Mouse (Mus musculus) NIH3T3 (cell line): ENCODE measurements around the gene Mcm3ap.

Source experiments
- DNase-seq: peaks from one replicate; pipeline ENCODE4 v3.0.0-alpha.2; 2012; ENCODE audit warnings: low read depth

Gene Mcm3ap

DNA sequence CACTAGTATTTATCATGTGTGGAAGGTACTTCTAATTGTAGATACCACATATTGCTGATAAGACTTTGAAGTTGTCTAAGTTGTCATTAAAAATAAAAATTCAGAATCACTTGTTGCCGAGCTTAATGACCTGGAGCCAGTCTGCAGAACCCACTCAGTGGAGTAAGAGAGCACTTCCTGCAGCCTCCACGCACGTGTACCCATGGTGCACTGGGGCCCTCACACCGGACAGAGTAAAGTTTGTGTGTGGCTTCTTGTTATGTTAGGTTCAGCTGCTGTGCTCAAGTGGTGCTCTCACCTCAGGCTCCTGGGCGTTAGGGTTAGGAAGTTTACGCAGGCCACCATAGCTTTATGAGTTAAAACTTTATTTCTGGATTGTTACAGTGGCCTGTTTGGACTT is 26.8 kb downstream of the Mcm3ap start:
- no peak for DNase-seq

DNA sequence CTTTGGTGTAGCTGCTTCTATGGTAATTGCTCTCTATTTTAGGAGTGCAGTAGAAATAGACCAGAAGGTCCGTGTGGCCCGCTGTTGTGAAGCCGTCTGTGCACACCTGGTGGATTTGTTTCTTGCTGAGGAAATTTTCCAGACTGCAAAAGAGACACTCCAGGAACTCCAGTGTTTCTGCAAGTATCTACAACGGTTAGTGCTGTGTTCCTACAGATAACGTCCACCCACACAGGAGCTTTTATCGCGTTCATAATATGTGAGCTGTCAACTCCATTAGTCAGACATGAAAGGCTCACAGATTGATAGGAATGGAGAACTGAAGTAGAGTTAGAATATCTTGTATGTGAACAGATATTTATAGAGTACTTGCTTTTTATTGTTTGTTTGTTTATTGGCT is 27.6 kb downstream of the Mcm3ap start:
- DNase-seq = no peak

DNA sequence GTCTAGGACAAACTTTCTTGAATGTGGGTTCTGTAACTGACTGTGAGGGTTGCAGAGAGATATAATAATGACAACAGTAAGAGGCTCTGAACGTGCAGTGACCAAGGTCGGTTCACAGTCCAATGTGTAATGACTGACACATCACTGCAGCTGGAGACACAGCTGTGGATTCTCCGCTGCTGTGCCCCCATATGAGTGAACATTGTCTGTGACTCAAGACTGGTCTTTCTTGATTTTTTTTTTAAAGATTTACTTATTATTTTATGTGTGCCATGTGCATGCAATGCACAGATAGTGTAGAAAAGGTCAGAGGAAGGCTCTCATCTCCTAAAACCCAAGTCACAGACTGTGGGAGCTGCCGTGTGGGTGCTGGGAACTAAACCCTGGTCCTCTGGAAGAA is 28.8 kb downstream of the Mcm3ap start:
- DNase-seq = no peak

DNA sequence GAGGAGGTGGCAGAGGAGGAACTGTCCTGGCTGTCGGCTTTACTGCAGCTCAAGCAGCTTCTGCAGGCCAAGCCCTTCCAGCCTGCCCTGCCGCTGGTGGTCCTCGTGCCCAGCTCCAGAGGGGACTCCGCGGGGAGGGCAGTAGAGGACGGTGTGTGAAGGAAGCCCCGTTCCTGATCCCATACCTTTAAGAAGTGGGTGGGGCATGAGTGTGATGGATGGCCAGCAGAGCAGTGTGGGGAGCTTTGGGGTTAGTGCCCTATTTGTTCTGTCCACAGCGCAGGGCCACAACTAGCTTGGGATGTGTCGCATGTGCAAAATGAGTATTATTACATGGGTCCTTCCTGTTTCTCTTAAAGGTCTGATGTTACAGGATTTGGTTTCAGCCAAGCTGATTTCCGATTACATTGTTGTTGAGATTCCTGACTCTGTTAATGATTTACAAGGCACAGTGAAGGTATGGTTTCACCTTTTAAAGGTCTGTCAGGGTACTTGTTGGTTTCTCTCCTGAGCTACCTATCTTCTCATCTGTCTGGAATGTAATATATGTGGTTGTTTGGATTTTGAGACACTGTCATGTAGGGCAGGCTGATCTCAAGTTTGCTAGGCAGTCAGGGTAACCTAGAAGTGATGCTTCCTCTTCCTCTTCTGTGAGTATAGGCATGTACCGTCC is 35.7 kb downstream of the Mcm3ap start:
- no peak for DNase-seq

DNA sequence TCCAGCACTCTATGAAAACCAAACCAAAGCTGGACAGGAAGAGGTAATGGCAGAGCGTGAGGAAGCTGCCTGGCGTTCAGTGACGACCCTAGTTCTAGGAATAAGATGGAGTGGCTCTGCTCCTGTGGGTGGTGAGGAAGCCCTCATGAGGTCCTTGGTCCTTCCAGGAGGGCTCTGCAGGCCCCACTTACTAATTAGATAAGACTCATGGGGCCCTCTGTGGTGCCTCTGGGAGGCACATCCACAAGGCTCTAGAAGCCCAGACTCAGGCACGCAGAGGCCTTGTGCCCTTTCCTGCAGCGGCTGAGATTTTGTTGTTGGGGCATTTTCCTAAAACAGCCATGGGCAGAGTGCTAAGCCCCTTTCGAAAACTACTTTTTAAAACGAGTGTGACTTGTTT is 37.1 kb downstream of the Mcm3ap start:
- no peak for DNase-seq

DNA sequence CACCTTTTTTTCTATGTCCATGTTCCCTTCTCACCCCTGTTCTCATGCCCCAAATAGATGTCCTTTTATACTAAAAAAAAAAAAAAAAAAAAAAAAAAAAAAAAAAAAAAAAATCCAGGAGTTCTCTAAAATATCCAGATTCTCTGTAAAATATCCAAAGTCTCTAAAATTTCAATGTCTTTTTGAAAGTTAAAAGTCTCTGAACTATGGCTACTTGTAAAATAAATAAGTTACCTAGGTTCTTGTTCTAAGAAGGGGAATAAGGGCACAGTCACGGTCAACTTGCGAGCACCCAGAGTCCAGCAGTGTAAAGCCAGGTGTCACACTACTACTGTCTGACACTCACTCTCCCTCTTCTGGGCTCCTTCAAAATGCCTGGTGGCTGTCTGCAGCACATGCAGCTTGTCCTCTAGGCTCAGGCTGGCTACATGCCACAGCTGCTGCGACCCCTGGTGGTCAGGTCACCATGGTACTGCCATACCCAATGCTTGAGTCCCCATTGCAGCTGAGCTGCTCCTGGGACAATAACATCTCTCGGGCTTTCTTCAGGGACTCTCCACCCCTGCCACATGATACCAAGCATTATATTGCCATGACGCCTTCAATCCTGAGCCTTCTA is 44.3 kb downstream of the Mcm3ap start:
- peak; percentile 82 for DNase-seq

DNA sequence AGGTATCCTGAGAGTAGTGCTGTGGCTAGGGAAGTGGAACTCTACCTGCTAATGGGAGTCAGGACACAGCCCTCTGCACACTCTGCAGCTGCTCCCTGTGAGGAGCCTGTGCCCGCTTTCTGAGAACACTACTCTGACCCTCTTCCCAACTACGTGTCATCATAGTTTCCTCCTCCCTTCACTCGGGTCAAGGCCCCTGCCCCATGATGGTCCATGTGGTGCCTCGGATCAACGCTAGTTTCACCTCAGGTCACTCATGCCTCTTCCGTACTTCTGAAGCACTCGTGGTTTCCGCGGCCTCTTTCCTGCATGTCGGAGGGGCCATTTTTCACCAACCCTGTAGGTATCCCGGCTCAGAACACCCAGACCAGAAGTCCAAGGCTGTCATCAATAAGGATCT is 62.2 kb downstream of the Mcm3ap start:
- no peak for DNase-seq

DNA sequence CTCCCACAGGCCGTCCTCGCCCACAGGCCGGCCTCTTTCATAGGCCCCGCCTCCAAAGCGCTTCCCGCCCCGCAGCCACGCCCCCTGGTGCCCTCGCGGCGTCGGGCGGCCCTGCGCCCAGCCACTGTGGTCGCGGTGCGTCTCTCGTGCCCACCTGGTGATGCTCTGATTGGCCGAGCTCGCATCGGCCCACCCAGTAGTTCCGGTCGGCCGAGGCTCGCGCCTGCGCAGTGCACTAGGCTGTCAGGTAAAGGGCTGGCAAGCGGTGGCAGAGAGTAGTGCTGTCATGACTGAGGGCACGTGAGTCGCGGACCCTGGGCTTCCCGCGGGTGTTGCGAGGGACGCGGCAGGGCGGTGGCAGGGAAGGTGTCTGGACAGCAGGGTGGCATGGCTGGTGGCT is 62.6 kb downstream of the Mcm3ap start, which contains the start of gene Lss:
Gene Lss, plus strand, starts transcription at position 214 of the 400 bp plus-strand sequence.
- DNase-seq = peak; percentile 99

DNA sequence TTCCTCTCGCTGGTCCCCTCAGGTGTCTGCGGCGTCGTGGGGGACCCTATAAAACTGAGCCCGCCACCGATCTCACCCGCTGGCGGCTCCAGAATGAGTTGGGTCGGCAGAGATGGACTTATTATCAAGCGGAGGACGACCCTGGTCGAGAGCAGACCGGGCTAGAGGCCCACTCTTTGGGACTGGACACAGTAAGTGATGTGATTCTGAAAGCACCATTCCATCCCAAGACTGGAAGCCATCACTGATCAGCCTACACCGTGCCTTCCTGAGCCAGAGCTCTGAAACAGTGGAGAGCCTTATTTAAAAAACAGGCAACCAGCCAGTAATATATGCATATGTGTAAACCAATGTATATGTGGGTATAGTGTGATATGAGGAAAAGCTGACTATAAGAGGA is 63.1 kb downstream of the Mcm3ap start:
- no peak for DNase-seq

DNA sequence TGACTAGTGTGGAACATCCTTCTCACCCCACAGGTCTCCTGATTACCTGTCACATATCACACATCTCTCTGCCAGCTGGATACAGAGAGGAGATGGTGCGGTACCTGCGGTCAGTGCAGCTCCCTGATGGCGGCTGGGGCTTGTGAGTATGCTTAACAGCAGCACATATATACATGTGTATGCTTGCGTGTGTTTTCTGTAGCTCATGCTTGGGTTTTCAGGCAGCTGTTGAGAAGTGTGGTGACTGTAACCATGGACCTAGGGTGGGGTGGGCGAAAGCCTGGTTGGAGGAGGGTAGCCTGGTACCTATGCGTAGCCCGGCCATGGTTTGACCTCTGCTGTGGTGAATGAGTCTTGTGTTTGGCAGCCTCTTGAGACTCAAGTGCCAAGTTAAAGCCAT is 66.8 kb downstream of the Mcm3ap start:
- no peak for DNase-seq

DNA sequence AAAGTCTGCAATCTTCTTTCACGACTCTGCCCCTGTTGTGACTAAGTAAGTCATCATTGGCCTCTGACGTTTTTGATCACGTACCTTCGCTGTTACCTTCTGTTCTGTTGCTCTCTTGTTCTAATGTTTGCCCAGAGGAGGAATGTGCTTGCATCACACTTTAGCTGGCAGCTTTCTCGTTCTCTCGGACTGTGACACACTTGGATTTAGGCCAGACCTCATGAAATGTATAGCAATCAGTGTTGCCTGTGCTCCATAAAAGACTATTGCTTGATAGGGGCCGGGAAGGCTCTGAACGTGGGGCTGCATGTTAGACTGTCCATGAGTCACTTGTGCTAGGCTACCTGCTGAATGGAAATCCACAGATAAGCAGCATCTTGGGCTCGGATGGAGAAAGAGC is 68.9 kb downstream of the Mcm3ap start:
- DNase-seq = peak; percentile 80

DNA sequence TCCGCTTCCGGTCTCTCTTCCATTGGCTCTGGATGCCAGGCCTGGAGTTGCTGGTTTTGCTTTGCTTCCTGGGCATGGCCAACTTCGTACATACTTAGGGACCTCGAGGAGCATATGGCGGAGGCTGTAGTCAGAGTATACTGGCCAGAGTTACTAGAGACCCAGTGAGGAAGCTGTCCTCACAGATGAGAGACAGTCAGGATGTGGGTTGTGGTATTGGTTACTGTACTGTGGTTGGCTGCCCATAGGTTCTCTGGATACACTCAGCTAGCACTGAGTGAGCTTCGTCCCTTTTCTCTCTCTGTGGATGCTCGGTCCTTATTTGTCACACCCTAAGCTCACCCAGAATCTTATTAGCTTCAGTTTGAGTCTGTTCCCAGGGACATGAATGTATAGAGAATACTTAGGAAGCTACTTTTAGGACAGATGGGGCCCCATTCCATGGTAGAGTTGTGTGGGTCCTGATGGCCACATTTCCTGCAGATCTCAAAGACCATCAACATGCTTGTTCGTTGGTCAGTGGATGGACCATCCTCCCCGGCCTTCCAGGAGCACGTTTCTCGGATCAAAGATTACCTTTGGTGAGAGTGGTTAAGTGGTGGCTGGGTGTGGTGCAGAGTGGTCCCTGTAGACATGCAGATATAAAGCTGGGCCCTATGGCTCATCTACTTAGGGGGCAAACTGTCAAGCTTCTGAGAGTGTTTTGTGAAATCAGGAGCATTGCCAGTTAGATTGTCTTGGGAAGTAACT is 72.8 kb downstream of the Mcm3ap start:
- no peak for DNase-seq

DNA sequence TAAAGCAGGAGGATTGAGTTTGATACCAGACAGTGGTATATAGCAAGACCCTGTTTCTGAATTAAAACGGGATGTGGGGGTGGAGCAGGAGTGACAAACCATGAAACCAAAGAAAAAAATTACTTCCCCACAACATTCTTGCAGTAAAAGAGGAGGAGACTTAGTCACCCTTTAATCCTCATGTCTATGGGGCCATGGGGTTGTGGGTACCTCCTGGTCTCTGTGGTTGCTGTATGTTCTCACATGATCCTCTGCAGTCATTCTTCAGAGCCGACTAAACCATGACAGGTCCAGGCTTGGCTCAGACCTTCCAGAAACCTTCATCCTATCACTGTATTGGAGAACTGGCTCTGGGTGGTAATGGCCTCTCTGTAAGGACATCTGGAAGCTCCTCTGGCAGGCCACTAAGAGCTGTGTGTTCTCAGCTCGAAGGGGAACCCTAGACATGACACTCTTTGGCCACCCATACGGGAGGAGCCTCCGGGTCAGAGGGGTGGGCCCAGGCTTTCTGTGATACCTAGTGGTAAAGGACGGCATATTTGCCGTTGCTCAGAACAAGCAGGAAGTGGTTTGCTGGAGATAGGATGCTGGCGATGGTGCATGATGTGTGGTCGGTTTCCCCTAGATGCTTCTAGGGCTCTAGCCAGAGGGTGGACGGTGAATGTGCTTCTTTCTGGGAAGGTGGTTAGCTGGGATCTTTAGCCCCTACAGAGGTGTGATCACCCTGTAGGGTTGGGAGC is 74.1 kb downstream of the Mcm3ap start:
- DNase-seq = no peak

DNA sequence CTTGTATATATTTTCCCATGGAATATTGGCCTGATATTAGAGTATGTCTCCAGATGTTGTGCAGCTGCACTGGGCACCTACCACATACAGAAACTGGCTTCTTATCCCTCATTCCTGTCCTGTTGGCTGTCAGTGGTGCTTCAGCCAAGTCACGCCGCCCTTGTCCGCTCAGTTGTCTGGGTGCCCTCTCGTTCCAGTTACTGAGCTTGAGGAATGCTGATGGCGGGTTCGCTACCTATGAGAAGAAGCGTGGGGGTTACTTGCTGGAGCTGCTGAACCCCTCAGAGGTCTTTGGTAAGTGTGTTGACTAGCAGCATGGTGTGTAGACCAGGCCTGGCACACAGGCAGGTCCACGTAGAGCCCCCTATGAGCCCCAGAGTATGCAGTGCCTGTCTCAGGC is 77.8 kb downstream of the Mcm3ap start:
- no peak for DNase-seq

DNA sequence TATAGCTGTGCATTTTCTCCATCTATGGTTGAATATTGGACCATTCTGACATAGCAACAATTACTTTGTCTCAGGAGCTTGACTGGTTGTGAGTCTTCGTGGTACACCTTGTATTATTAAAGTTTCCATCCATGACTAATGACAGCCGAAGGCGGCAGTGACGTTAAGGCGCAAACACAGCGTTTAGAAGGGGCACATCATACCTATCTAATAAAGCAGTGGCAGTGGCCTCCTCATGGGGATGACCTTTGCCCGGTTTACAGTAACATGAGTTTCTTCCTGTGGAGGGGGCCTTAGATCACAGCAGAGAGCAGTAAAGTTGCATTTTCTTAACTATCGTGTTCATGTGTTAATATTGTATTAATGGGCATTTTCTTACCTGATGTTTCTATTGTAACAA is 79.5 kb downstream of the Mcm3ap start:
- DNase-seq = no peak

DNA sequence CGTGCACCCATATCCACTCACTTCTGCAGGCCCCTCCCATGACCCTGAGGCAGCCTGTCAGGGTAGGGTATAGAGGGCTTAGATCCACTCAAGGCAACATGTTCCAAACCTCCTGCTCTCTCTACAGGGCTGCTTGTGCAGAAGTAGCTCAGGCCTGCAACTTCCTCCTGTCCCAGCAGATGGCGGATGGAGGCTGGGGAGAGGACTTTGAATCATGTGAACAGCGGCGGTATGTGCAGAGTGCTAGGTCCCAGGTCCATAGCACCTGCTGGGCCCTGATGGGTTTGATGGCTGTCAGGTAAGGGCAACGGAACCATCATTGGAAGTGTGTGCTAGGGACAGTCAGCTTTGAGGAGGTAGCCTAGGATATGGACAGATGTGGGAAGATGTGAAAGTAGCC is 81.7 kb downstream of the Mcm3ap start:
- DNase-seq = peak; percentile 41

DNA sequence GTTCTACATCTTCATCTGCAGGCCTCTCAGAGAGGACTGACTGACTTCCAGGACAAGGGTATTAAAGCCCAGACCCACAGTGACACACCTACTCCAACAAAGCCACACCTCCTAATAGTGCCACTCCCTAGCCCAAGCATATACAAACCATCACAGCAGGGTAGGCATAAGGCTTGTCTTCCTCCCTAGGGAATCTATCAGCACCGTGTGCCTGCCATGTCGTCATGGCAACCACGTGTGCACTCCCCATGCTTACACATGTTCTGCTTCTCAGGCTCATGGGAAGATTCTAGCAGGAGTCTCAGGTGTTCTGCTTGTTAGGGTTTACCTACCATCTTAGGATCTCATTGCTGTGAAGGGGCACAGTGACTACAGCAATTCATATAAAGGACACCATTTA is 82.8 kb downstream of the Mcm3ap start:
- DNase-seq = no peak

DNA sequence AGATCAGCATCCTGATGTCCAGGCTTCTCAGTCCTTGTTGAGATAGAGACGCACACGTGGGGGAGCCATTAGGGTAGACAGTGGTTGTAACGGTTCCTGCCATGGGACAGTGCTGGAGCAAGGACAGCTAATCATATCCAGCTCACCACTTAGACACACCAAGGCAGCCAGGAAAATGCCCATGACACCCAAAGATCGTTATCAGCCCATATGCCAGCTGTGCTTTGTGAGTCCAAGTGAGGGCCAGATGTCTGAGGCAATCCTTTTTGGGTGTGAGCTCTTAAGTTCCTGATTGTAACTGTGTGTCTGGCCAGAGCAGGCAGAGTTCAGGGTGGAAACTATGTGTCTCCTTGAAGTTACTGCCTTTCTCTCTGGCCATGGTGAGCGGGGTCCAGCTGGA is 85.3 kb downstream of the Mcm3ap start:
- DNase-seq = no peak

DNA sequence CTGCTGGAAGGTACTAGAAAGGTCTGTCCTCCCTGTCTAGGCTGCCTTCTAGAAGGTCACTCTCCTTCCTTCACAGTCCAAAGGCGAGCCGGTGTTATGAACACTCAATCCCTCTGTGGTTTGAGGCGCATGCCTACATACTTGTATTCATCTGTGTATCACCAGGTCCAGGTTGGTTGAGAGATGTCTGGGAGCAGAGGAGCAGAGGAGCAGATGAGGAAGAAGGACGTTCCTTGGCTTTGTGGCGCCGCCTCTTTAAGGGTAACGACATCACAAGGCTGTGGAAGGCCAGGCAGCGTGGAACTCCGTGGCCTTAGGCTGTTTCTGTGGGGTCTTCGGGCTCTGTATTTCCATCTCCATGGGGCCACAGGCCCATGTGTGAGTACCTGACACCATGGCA is 93.2 kb downstream of the Mcm3ap start, which contains the start of gene Spatc1l:
Gene Spatc1l, plus strand, starts transcription at position 301 of the 400 bp plus-strand sequence.
- no peak for DNase-seq
